Mouse (Mus musculus) right cerebral cortex, postnatal 25 days (tissue): ENCODE results near the gene Ctcfl.
A peak's percentile ranks its signal among the peaks of the same experiment; 100 is the strongest.
"Not testable (repeated sequence)": the region's sequence is repeated elsewhere in the genome, so short reads cannot be mapped to it uniquely, and the experiment has no call there.

ENCODE experiments used
- DNase-seq: peaks from one replicate; pipeline ENCODE4 v3.0.0; 2022

Gene Ctcfl

GRCm38 (mm10) chr2:173138323-173139239 lies 19.3 kb upstream of the Ctcfl start:
- no peak for DNase-seq

GRCm38 (mm10) chr2:173134695-173135094 lies 15.4 kb upstream of the Ctcfl start:
- no peak for DNase-seq

- DNase-seq, result no peak
Observed at GRCm38 (mm10) chr2:173132794-173133300, 13.5 kb upstream of the Ctcfl start.

GRCm38 (mm10) chr2:173132262-173132661 lies 12.9 kb upstream of the Ctcfl start:
- no peak for DNase-seq

GRCm38 (mm10) chr2:173129111-173129510 lies 9.8 kb upstream of the Ctcfl start:
- DNase-seq, result no peak

- DNase-seq, result no peak
Observed at GRCm38 (mm10) chr2:173126386-173126785, 7.1 kb upstream of the Ctcfl start.

GRCm38 (mm10) chr2:173124022-173124735 lies 4.9 kb upstream of the Ctcfl start:
- no peak for DNase-seq

- DNase-seq, result not testable (repeated sequence)
Observed at GRCm38 (mm10) chr2:173120117-173120516, 792 bp upstream of the Ctcfl start.

- DNase-seq, result not testable (repeated sequence)
Observed at GRCm38 (mm10) chr2:173113796-173114195, 5.5 kb downstream of the Ctcfl start.

GRCm38 (mm10) chr2:173110571-173110970 lies 8.8 kb downstream of the Ctcfl start:
- DNase-seq, result no peak

- no peak for DNase-seq
Observed at GRCm38 (mm10) chr2:173109510-173109909, 9.8 kb downstream of the Ctcfl start.

GRCm38 (mm10) chr2:173108509-173109190 lies 10.7 kb downstream of the Ctcfl start:
- no peak for DNase-seq

GRCm38 (mm10) chr2:173106889-173107785 lies 12.2 kb downstream of the Ctcfl start:
- DNase-seq, result peak; percentile 62

GRCm38 (mm10) chr2:173106409-173106808 lies 12.9 kb downstream of the Ctcfl start:
- DNase-seq, result no peak

GRCm38 (mm10) chr2:173097337-173097736 lies 22.0 kb downstream of the Ctcfl start:
- not testable (repeated sequence) for DNase-seq

- DNase-seq, result peak; percentile 77
Observed at GRCm38 (mm10) chr2:173089437-173089836, 29.9 kb downstream of the Ctcfl start.

- no peak for DNase-seq
Observed at GRCm38 (mm10) chr2:173087405-173087804, 31.9 kb downstream of the Ctcfl start.

- no peak for DNase-seq
Observed at GRCm38 (mm10) chr2:173085763-173086162, 33.6 kb downstream of the Ctcfl start.

GRCm38 (mm10) chr2:173084871-173085270 lies 34.5 kb downstream of the Ctcfl start:
- no peak for DNase-seq

- no peak for DNase-seq
Observed at GRCm38 (mm10) chr2:173083712-173084475, 35.4 kb downstream of the Ctcfl start.

GRCm38 (mm10) chr2:173083106-173083505 lies 36.2 kb downstream of the Ctcfl start:
- DNase-seq, result no peak
